In genomic region chr3:88573810-88574209, GRCm38 (mm10) we compare ENCODE assay signal across 19 mouse cellular contexts. TPM values are rescaled to one million over a fixed set of nuclear protein-coding genes. Genes with fewer than 3 reads are reported as not detected.
"Had no signal": no experiment of that assay in that cellular context is flagged by ENCODE, and none has a peak within 500 bp of the region (broad histone marks: within the 10 kb centered on the region; RNA-seq: fewer than 3 reads in every experiment).

No protein-coding gene starts in this region.

- H3K27ac ChIP-seq: midbrain, embryonic 10.5 days; midbrain, embryonic 12.5 days; neural tube, embryonic 13.5 days; neural tube, embryonic 15.5 days had no signal

- DNase-seq: lung, adult 18-20 months; lung, embryonic 14.5 days; lung, postnatal 10 days; midbrain, embryonic 14.5 days; retina, postnatal 1 day; right cerebral cortex, adult 18-20 months; right cerebral cortex, postnatal 25 days; right cerebral cortex, postnatal 4 days; spleen, adult 18-20 months; thymus, adult 18-20 months; thymus, postnatal 25 days; thymus, postnatal 4 days had no signal

- ATAC-seq: midbrain, embryonic 16.5 days had no signal

- H3K4me3 ChIP-seq: midbrain, embryonic 10.5 days; midbrain, embryonic 12.5 days; myocyte; neural tube, embryonic 13.5 days; neural tube, embryonic 15.5 days had no signal

- H3K27me3 ChIP-seq: midbrain, embryonic 12.5 days; neural tube, embryonic 13.5 days; neural tube, embryonic 15.5 days had no signal

- H3K9me3 ChIP-seq: midbrain, embryonic 10.5 days; midbrain, embryonic 12.5 days; neural tube, embryonic 13.5 days; neural tube, embryonic 15.5 days had no signal

- H3K9ac ChIP-seq: lung, embryonic 14.5 days; midbrain, embryonic 12.5 days; neural tube, embryonic 13.5 days; neural tube, embryonic 15.5 days had no signal

- H3K4me1 ChIP-seq: midbrain, embryonic 12.5 days had no signal

RNA-seq across cellular contexts. Expression of gene Rab25, which starts 25.7 kb away (rescaled TPM):
- total RNA-seq: megakaryocyte, adult 5-6 weeks had no signal
- polyA plus RNA-seq: midbrain, embryonic 14.5 days; neural tube, embryonic 13.5 days had no signal
